ENCODE assay signal across 9 mouse cellular contexts in the genomic region with DNA sequence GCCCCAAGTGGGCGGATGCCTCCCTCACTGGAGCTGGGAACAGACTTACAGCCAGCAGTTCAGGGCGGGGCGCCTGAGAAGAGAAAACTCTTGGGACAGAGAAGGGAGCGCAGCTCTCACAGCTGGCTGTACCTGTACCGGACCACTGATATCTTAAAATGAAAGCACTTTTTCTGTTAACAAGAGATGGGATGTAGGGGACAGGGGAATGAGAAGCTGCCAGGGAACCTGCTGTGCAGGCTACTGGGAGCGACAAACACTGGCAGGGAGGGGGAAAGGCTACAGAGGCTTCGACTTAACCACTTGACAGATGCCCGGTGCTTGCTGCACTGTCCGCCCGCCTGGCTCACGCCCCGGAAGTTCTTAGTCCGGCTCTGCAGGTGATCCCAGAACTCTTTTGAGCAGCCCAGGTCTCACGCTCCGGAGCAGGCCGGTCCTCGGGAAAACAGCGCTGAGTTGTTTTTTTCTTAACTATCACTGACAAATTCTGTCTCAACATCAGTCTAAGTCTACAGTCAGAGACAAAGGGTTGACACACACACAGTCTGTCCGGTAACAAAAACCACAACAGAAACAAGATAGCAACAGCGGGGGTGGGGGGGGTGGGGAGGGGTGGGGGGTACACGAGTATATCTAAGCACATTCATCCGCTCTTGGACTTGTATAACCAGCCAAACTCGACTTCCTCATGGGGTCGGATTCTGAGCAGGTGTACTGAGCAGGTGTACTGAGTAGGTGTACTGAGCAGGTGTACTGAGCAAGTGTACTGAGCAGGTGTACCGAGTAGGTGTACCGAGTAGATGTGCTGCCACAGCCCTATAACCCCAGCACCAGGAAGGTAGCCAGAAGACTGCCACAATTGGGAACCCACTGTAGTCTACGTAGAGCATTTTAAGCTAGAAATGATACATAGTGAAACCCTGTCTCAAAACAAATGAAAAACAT. TPM values are rescaled to one million over a fixed set of nuclear protein-coding genes. Genes with fewer than 3 reads are reported as not detected.
DNase-seq lines count a peak whose midpoint lies in the region; ATAC-seq lines count a peak whose summit lies in the region.
"Had no signal": no experiment of that assay in that cellular context is flagged by ENCODE, and none has a peak within 500 bp of the region (broad histone marks: within the 10 kb centered on the region; RNA-seq: fewer than 3 reads in every experiment).

No protein-coding gene starts in this region.

- H3K36me3 ChIP-seq in embryonic facial prominence, embryonic 13.5 days, result no peaks in the 10 kb centered on the region
- no peaks in the 10 kb centered on the region for H3K36me3 ChIP-seq in hindbrain, embryonic 15.5 days
- peaks cover 1% of the 10 kb centered on the region; the same call in 1 of the 2 replicates for H3K36me3 ChIP-seq in splenic B cell, adult 2 months (ENCODE audit: control insufficient read depth, insufficient read depth, low read length, poor library complexity, severe bottlenecking)

- H3K9ac ChIP-seq in embryonic facial prominence, embryonic 13.5 days, result peak overlapping the region; percentile 59
- H3K9ac ChIP-seq in hindbrain, embryonic 15.5 days, result no peak overlapping the region

- peaks cover 5% of the 10 kb centered on the region; the same call in 1 of the 2 replicates for H3K27me3 ChIP-seq in embryonic facial prominence, embryonic 13.5 days
- no peaks in the 10 kb centered on the region for H3K27me3 ChIP-seq in hindbrain, embryonic 15.5 days
- H3K27me3 ChIP-seq in splenic B cell, adult 2 months (ENCODE audit: control insufficient read depth, insufficient read depth, low read length, poor library complexity, severe bottlenecking), result no peaks in the 10 kb centered on the region

- no peak overlapping the region for H3K27ac ChIP-seq in embryonic facial prominence, embryonic 13.5 days
- H3K27ac ChIP-seq in hindbrain, embryonic 15.5 days (replicated peaks), result no peak overlapping the region

- peak overlapping the region; percentile 23 for H3K4me3 ChIP-seq in embryonic facial prominence, embryonic 13.5 days
- H3K4me3 ChIP-seq in hindbrain, embryonic 15.5 days, result peak overlapping the region; percentile 15

- ATAC-seq in embryonic facial prominence, embryonic 13.5 days (ENCODE audit: insufficient number of reproducible peaks, insufficient read depth, low FRiP score, low TSS enrichment, low read depth), result no peak
- ATAC-seq in hindbrain, embryonic 15.5 days (ENCODE audit: low FRiP score, low read depth), result no peak

- DNase-seq in embryo, embryonic 10 days (ENCODE audit: low spot score), result peak; percentile 33
- DNase-seq in embryo, embryonic 9.5 days (ENCODE audit: extremely low spot score), result no peak
- peak; percentile 32 for DNase-seq in lung, postnatal 14 days
- DNase-seq in splenic B cell, adult 2 months (ENCODE audit: low read depth, low spot score), result peak; percentile 65
- DNase-seq in layer of hippocampus, adult 18-20 months (ENCODE audit: low spot score in 2 of 2), result no peak
- no peak for DNase-seq in Muller cell, postnatal 12 days (ENCODE audit: inconsistent ontology term)

- peak overlapping the region; percentile 46 for H3K4me2 ChIP-seq in embryonic facial prominence, embryonic 13.5 days
- peak overlapping the region; percentile 56 for H3K4me2 ChIP-seq in hindbrain, embryonic 15.5 days

- 18% methylated on average over 27 of the region's 27 CpGs for WGBS in embryonic facial prominence, embryonic 13.5 days
- WGBS in hindbrain, embryonic 15.5 days, result 25% methylated on average over 27 of the region's 27 CpGs

- H3K9me3 ChIP-seq in embryonic facial prominence, embryonic 13.5 days, result no peaks in the 10 kb centered on the region
- no peaks in the 10 kb centered on the region for H3K9me3 ChIP-seq in hindbrain, embryonic 15.5 days

- peaks cover 21% of the 10 kb centered on the region for H3K4me1 ChIP-seq in embryonic facial prominence, embryonic 13.5 days
- H3K4me1 ChIP-seq in hindbrain, embryonic 15.5 days (replicated peaks), result peaks cover 4% of the 10 kb centered on the region; the same call in 1 of the 2 replicates

RNA-seq across cellular contexts. Expression of gene AI467606, which starts 2.0 kb away (rescaled TPM):
- polyA plus RNA-seq in embryonic facial prominence, embryonic 13.5 days (2015; fragmentation: Nextera tagmentation; extraction: Ambion mirVana), result 1.8 and 2.0 TPM in 2 replicates
- 2.0 and 3.3 TPM in 2 replicates for polyA plus RNA-seq in hindbrain, embryonic 15.5 days (2015; fragmentation: Nextera tagmentation; extraction: Ambion mirVana)
- total RNA-seq in layer of hippocampus, adult 18-20 months (2021), result 1 to 10 TPM in 1 of 2 experiments, under 1 TPM in 1; 0.84 to 1.6 TPM

RNA-seq across cellular contexts. Expression of gene Zg16, which starts 2.0 kb away (rescaled TPM):
- 15.5 TPM in 1 of 2 replicates, not detected in the other for polyA plus RNA-seq in embryonic facial prominence, embryonic 13.5 days (2015; fragmentation: Nextera tagmentation; extraction: Ambion mirVana)
- polyA plus RNA-seq in hindbrain, embryonic 15.5 days (2015; fragmentation: Nextera tagmentation; extraction: Ambion mirVana), result not detected in 2 replicates
- total RNA-seq in layer of hippocampus, adult 18-20 months (2021), result not detected
- total RNA-seq: heart, adult 18-20 months had no signal

RNA-seq across cellular contexts. Expression of gene Qprt, which starts 32.9 kb away (rescaled TPM):
- 1.1 and 1.2 TPM in 2 replicates for polyA plus RNA-seq in embryonic facial prominence, embryonic 13.5 days (2015; fragmentation: Nextera tagmentation; extraction: Ambion mirVana)
- 0.70 and 1.1 TPM in 2 replicates for polyA plus RNA-seq in hindbrain, embryonic 15.5 days (2015; fragmentation: Nextera tagmentation; extraction: Ambion mirVana)
- under 1 TPM; 0.20 to 0.50 TPM for total RNA-seq in layer of hippocampus, adult 18-20 months (2021)

RNA-seq across cellular contexts. Expression of gene Kif22, which starts 46.9 kb away (rescaled TPM):
- polyA plus RNA-seq in embryonic facial prominence, embryonic 13.5 days (2015; fragmentation: Nextera tagmentation; extraction: Ambion mirVana), result 99.4 and 124 TPM in 2 replicates
- polyA plus RNA-seq in hindbrain, embryonic 15.5 days (2015; fragmentation: Nextera tagmentation; extraction: Ambion mirVana), result 26.1 and 31.7 TPM in 2 replicates
- total RNA-seq in layer of hippocampus, adult 18-20 months (2021), result 1 to 10 TPM; 3.1 to 6.0 TPM

RNA-seq across cellular contexts. Expression of gene Spn, which starts 48.5 kb away (rescaled TPM):
- polyA plus RNA-seq in embryonic facial prominence, embryonic 13.5 days (2015; fragmentation: Nextera tagmentation; extraction: Ambion mirVana), result 0.15 and 0.25 TPM in 2 replicates
- polyA plus RNA-seq in hindbrain, embryonic 15.5 days (2015; fragmentation: Nextera tagmentation; extraction: Ambion mirVana), result 0.05 and 0.06 TPM in 2 replicates
- total RNA-seq in layer of hippocampus, adult 18-20 months (2021), result under 1 TPM; 0.25 to 0.30 TPM

Comparison
In these comparisons a context has a peak if more than half of its experiments do, and no peak if none do; other contexts are left out.
1. DNase-seq: peak in embryo, embryonic 10 days (single experiment), lung, postnatal 14 days (single experiment) and splenic B cell, adult 2 months (single experiment); none in embryo, embryonic 9.5 days (single experiment), layer of hippocampus, adult 18-20 months (0 of 2) and Muller cell, postnatal 12 days (single experiment).